In the genomic region with DNA sequence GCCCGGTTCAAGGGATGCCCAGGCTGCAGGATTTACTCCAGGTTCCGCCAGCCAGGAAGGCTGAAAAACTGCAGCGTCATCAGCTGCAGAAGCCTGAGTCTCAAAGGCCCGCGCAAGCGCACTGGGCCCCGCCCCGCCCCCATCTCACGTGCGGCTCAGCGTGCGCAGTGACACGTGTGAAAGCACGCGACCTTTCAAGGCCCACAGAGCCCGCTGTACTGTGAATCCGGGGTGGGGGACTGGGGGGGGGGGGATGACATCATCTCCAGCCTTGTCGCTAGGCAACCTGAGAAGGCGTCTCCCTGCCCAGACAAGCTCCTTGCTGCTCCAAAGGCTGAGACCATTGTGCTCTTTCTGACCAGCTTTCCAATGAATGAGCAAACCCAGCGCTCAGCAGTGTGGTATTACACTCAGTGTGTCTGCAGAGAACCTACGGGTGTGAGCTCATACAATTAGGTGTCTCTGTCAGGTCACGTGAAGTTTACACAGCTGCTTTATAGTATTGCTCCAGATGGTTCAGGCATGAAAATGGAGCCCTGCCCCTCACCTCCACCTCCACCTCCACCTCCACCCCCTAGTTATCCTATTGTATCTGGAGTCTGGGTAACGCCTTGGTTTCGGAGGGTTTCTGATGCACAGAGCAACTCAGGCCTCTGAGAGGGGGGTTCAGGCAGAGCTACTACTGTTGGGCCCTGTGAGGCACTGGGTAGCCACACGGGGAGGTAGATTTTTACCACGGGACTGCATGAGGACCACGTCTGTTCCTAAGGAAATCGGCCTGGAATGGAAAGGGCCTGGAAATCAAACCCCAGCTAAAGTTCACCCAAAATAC, we compare ENCODE assay signal across 8 mouse cellular contexts. TPM values are rescaled to one million over a fixed set of nuclear protein-coding genes. Genes with fewer than 3 reads are reported as not detected.
DNase-seq lines count a peak whose midpoint lies in the region; ATAC-seq and TF ChIP-seq lines count a peak whose summit lies in the region.

No protein-coding gene starts in this region.

- no peak for TF ChIP-seq POLR2A in spleen, adult 2 months (IDR thresholded peaks at IDR 0.05; ENCODE audit: low read depth, low read length)

- H3K9ac ChIP-seq in embryonic facial prominence, embryonic 14.5 days (ENCODE audit: low read depth, low read length) = peak overlapping the region; percentile 38
- peak overlapping the region; percentile 55 for H3K9ac ChIP-seq in limb, embryonic 13.5 days
- peak overlapping the region; percentile 37; the same call in 1 of the 2 replicates for H3K9ac ChIP-seq in midbrain, embryonic 15.5 days

- peak overlapping the region; percentile 57 for H3K4me2 ChIP-seq in embryonic facial prominence, embryonic 14.5 days (ENCODE audit: low read depth, low read length)
- H3K4me2 ChIP-seq in limb, embryonic 13.5 days (replicated peaks) = peak overlapping the region; percentile 59
- peak overlapping the region; percentile 61 for H3K4me2 ChIP-seq in midbrain, embryonic 15.5 days

- peaks cover 10% of the 10 kb centered on the region for H3K4me1 ChIP-seq in embryonic facial prominence, embryonic 14.5 days (ENCODE audit: control insufficient read depth, insufficient read depth, low read length)
- H3K4me1 ChIP-seq in limb, embryonic 13.5 days = peaks cover 20% of the 10 kb centered on the region
- peaks cover 17% of the 10 kb centered on the region for H3K4me1 ChIP-seq in midbrain, embryonic 15.5 days
- H3K4me1 ChIP-seq in spleen, adult 2 months (ENCODE audit: control insufficient read depth, insufficient read depth, insufficient read length) = peaks cover 18% of the 10 kb centered on the region; the same call in 1 of the 2 replicates

- peak; percentile 100 for DNase-seq in 3134 (ENCODE audit: extremely low read depth, insufficient read length, low spot score)
- DNase-seq in adrenal gland, postnatal 4 days (ENCODE audit: low spot score in 2 of 2) = peak; percentile 91 to 99
- DNase-seq in embryonic facial prominence, embryonic 14.5 days (ENCODE audit: low spot score) = peak; percentile 96
- DNase-seq in heart, adult 9 months (ENCODE audit: low spot score in 2 of 2) = peak; percentile 98 to 100
- peak; percentile 100 for DNase-seq in kidney, adult 9 months
- peak; percentile 76 to 85 for DNase-seq in spleen, adult 2 months (ENCODE audit: low read depth in 1 of 2, low spot score in 2 of 2)

- WGBS in embryonic facial prominence, embryonic 14.5 days = 9% methylated on average over 20 of the region's 28 CpGs
- 4% methylated on average over 28 of the region's 28 CpGs for WGBS in limb, embryonic 13.5 days
- 3% methylated on average over 28 of the region's 28 CpGs for WGBS in midbrain, embryonic 15.5 days
- 26% methylated on average over 28 of the region's 28 CpGs for WGBS in spleen, adult 2 months

- no peak for TF ChIP-seq CTCF in spleen, adult 2 months (IDR thresholded peaks at IDR 0.05; ENCODE audit: extremely low read depth, insufficient read depth, insufficient read length, insufficient replicate concordance)

- no peaks in the 10 kb centered on the region for H3K9me3 ChIP-seq in embryonic facial prominence, embryonic 14.5 days (ENCODE audit: control insufficient read depth, low read length)
- H3K9me3 ChIP-seq in limb, embryonic 13.5 days = no peaks in the 10 kb centered on the region
- no peaks in the 10 kb centered on the region for H3K9me3 ChIP-seq in midbrain, embryonic 15.5 days

- ATAC-seq in embryonic facial prominence, embryonic 14.5 days (ENCODE audit: low read depth) = peak; percentile 95
- peak; percentile 91 for ATAC-seq in limb, embryonic 13.5 days (ENCODE audit: low FRiP score, low read depth)
- ATAC-seq in midbrain, embryonic 15.5 days (replicated peaks) = peak; percentile 95

- H3K4me3 ChIP-seq in embryonic facial prominence, embryonic 14.5 days (ENCODE audit: low read depth, low read length) = peak overlapping the region; percentile 26
- peak overlapping the region; percentile 29 for H3K4me3 ChIP-seq in limb, embryonic 13.5 days
- peak overlapping the region; percentile 33 for H3K4me3 ChIP-seq in midbrain, embryonic 15.5 days
- no peak overlapping the region for H3K4me3 ChIP-seq in spleen, adult 2 months (ENCODE audit: extremely low read depth, insufficient read depth, insufficient read length)

- H3K27me3 ChIP-seq in embryonic facial prominence, embryonic 14.5 days (replicated peaks; ENCODE audit: control insufficient read depth, insufficient read depth, low read length) = no peaks in the 10 kb centered on the region
- H3K27me3 ChIP-seq in limb, embryonic 13.5 days = no peaks in the 10 kb centered on the region
- peaks cover 15% of the 10 kb centered on the region; the same call in 1 of the 2 replicates for H3K27me3 ChIP-seq in midbrain, embryonic 15.5 days (replicated peaks)
- H3K27me3 ChIP-seq in spleen, adult 2 months (ENCODE audit: control insufficient read depth, insufficient read depth, low read length) = no peaks in the 10 kb centered on the region

- H3K36me3 ChIP-seq in embryonic facial prominence, embryonic 14.5 days (ENCODE audit: control insufficient read depth, insufficient read depth, low read length) = no peaks in the 10 kb centered on the region
- H3K36me3 ChIP-seq in limb, embryonic 13.5 days = no peaks in the 10 kb centered on the region
- no peaks in the 10 kb centered on the region for H3K36me3 ChIP-seq in midbrain, embryonic 15.5 days (replicated peaks)
- no peaks in the 10 kb centered on the region for H3K36me3 ChIP-seq in spleen, adult 2 months (ENCODE audit: control insufficient read depth, insufficient read depth, low read length)

- H3K27ac ChIP-seq in embryonic facial prominence, embryonic 14.5 days (replicated peaks; ENCODE audit: low read depth, low read length) = peak overlapping the region; percentile 56; the same call in 1 of the 2 replicates
- H3K27ac ChIP-seq in limb, embryonic 13.5 days = peak overlapping the region; percentile 44
- H3K27ac ChIP-seq in midbrain, embryonic 15.5 days = peak overlapping the region; percentile 62
- H3K27ac ChIP-seq in spleen, adult 2 months (ENCODE audit: insufficient read depth, low read length) = no peak overlapping the region

RNA-seq across cellular contexts. Expression of gene Bhlhe41, which starts 9.4 kb away (rescaled TPM):
- total RNA-seq in adrenal gland, postnatal 4 days (2021) = 1 to 10 TPM; 5.3 to 6.2 TPM
- polyA plus RNA-seq in embryonic facial prominence, embryonic 14.5 days (2014; fragmentation: Nextera tagmentation; extraction: Ambion mirVana) = 3.0 and 3.3 TPM in 2 replicates
- polyA plus RNA-seq in limb, embryonic 13.5 days (2015; fragmentation: Nextera tagmentation; extraction: Ambion mirVana) = 2.7 and 2.9 TPM in 2 replicates
- 6.5 and 8.2 TPM in 2 replicates for polyA plus RNA-seq in midbrain, embryonic 15.5 days (2015; fragmentation: Nextera tagmentation; extraction: Ambion mirVana)
- 5.8 and 8.1 TPM in 2 replicates for polyA plus RNA-seq in spleen, adult 2 months (2012; rRNA removed)
